24 mouse cellular contexts compared by ENCODE assay signal in the genomic region with DNA sequence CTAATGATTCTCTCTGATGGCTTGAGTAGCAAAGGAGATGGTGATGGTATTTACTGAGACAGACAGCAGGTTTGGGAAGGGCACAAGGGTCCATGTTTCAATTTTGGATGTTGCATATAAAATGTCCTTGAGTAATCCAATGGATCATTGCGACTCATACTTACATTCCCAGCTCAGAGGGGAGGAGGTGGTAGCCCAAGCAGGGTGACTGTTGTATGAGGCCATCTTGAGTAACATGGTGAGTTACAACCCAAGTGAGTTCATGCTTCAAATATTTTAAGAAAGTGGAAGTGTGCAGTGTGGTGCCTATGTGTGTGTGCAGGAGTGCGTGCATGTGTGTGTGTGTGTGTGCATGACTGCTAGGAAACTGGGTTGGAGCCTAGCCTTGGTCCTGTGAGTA.
DNase-seq lines count a peak whose midpoint lies in the region; ATAC-seq and TF ChIP-seq lines count a peak whose summit lies in the region.
"Had no signal": no experiment of that assay in that cellular context is flagged by ENCODE, and none has a peak within 500 bp of the region (broad histone marks: within the 10 kb centered on the region; RNA-seq: fewer than 3 reads in every experiment).

No protein-coding gene starts in this region.

- ATAC-seq in liver, postnatal 0 days: no peak
- ATAC-seq: CD4-positive, CD25-positive, alpha-beta regulatory T cell, adult 4 months; forebrain, embryonic 13.5 days; forebrain, embryonic 15.5 days; forebrain, postnatal 0 days had no signal

- no peaks in the 10 kb centered on the region for H3K27me3 ChIP-seq in myocyte (ENCODE audit: control insufficient read depth, insufficient read depth, insufficient read length)
- H3K27me3 ChIP-seq in liver, postnatal 0 days (ENCODE audit: insufficient read depth, low read length): no peaks in the 10 kb centered on the region
- H3K27me3 ChIP-seq: CH12.LX; embryonic facial prominence, embryonic 13.5 days; embryonic facial prominence, embryonic 15.5 days; forebrain, embryonic 13.5 days; forebrain, embryonic 15.5 days had no signal

- H3K4me2 ChIP-seq in myocyte (ENCODE audit: low read depth): peak overlapping the region; percentile 30
- no peak overlapping the region for H3K4me2 ChIP-seq in liver, postnatal 0 days (ENCODE audit: low read depth, low read length)
- H3K4me2 ChIP-seq: embryonic facial prominence, embryonic 13.5 days; embryonic facial prominence, embryonic 15.5 days; forebrain, embryonic 13.5 days; forebrain, embryonic 15.5 days had no signal

- H3K4me1 ChIP-seq in liver, postnatal 0 days (ENCODE audit: insufficient read depth): no peaks in the 10 kb centered on the region
- H3K4me1 ChIP-seq: embryonic facial prominence, embryonic 15.5 days; forebrain, embryonic 13.5 days; forebrain, embryonic 15.5 days had no signal

- H3K79me2 ChIP-seq in myocyte (ENCODE audit: control insufficient read depth, insufficient read depth): no peaks in the 10 kb centered on the region

- no peak for TF ChIP-seq CTCF in liver, postnatal 0 days (IDR thresholded peaks at IDR 0.05; ENCODE audit: low read depth)

- no peaks in the 10 kb centered on the region for H3K36me3 ChIP-seq in myocyte (ENCODE audit: control insufficient read depth, insufficient read depth)
- H3K36me3 ChIP-seq in liver, postnatal 0 days (replicated peaks; ENCODE audit: insufficient read depth, low read length): no peaks in the 10 kb centered on the region
- H3K36me3 ChIP-seq: embryonic facial prominence, embryonic 13.5 days; embryonic facial prominence, embryonic 15.5 days; forebrain, embryonic 15.5 days; G1E had no signal

- TF ChIP-seq EP300 in liver, postnatal 0 days (IDR thresholded peaks at IDR 0.05; ENCODE audit: low read depth): no peak

- H3ac ChIP-seq in myocyte (ENCODE audit: control insufficient read depth, insufficient read length): no peak overlapping the region

- DNase-seq in 3134 (ENCODE audit: extremely low read depth, insufficient read length, low spot score) (peak; percentile 28), NIH3T3 (ENCODE audit: low read depth) (peak; percentile 62)
- DNase-seq in lung, postnatal 36 days: no peak
- DNase-seq in liver, postnatal 0 days: no peak
- DNase-seq: adrenal gland, adult 2 months; adrenal gland, postnatal 10 days; adrenal gland, postnatal 25 days; B cell, adult 2 months; cerebellum, adult 11 months; cerebellum, adult 18-20 months; cerebellum, adult 8-10 months; cerebellum, adult 9-11 months; cerebellum, postnatal 14 days; cerebellum, postnatal 36 days; embryo, embryonic 11 days; forebrain, postnatal 0 days had no signal

- H3K9me3 ChIP-seq in liver, postnatal 0 days (ENCODE audit: low read length): no peaks in the 10 kb centered on the region
- H3K9me3 ChIP-seq: embryonic facial prominence, embryonic 13.5 days; embryonic facial prominence, embryonic 15.5 days; forebrain, embryonic 13.5 days; forebrain, embryonic 15.5 days; G1E had no signal

- H3K27ac ChIP-seq in liver, postnatal 0 days (ENCODE audit: low read depth): no peak overlapping the region
- H3K27ac ChIP-seq: embryonic facial prominence, embryonic 13.5 days; embryonic facial prominence, embryonic 15.5 days; forebrain, embryonic 13.5 days; forebrain, embryonic 15.5 days had no signal

- 86% methylated on average over 2 of the region's 2 CpGs for whole genome bisulfite sequencing in liver, postnatal 0 days (ENCODE audit: insufficient replicate concordance)

- H3K9ac ChIP-seq in liver, postnatal 0 days (replicated peaks): no peak overlapping the region
- H3K9ac ChIP-seq: embryonic facial prominence, embryonic 13.5 days; embryonic facial prominence, embryonic 15.5 days; forebrain, embryonic 13.5 days; forebrain, embryonic 15.5 days; forebrain, postnatal 0 days had no signal

- TF ChIP-seq POLR2A in myocyte (IDR thresholded peaks at IDR 0.05; ENCODE audit: insufficient read length, low read depth): no peak

- no peak overlapping the region for H3K4me3 ChIP-seq in myocyte
- no peak overlapping the region for H3K4me3 ChIP-seq in liver, postnatal 0 days (ENCODE audit: low read depth, low read length)
- H3K4me3 ChIP-seq: embryonic facial prominence, embryonic 13.5 days; embryonic facial prominence, embryonic 15.5 days; forebrain, embryonic 13.5 days; forebrain, embryonic 15.5 days had no signal

TF ChIP-seq in myocyte, 11 proteins besides CTCF, POLR2A, EP300 and RAD21:
- TF ChIP-seq POLR2AphosphoS2 (IDR thresholded peaks at IDR 0.05; ENCODE audit: insufficient read length, low read depth): no peak
- no peak for TF ChIP-seq TCF12 (IDR thresholded peaks at IDR 0.05; ENCODE audit: insufficient read depth, poor library complexity, severe bottlenecking)
- TF ChIP-seq MYOD1 (IDR thresholded peaks at IDR 0.05; ENCODE audit: control insufficient read depth in 1 of 3, insufficient read length in 2 of 3, low read depth in 2 of 3): no peak
- no peak; the same call in 1 of the 2 replicates for TF ChIP-seq CEBPB (IDR thresholded peaks at IDR 0.05; ENCODE audit: insufficient read depth, poor library complexity, severe bottlenecking)
- TF ChIP-seq MYOG (IDR thresholded peaks at IDR 0.05; ENCODE audit: control insufficient read depth in 1 of 3, insufficient read depth in 1 of 3, insufficient read length in 2 of 3, low read depth in 2 of 3): no peak
- no peak for TF ChIP-seq SRF (IDR thresholded peaks at IDR 0.05; ENCODE audit: control insufficient read depth, insufficient read length, low read depth)
- TF ChIP-seq USF1 (IDR thresholded peaks at IDR 0.05; ENCODE audit: low read depth): no peak
- TF ChIP-seq MAX (IDR thresholded peaks at IDR 0.05; ENCODE audit: low read depth): no peak
- no peak for TF ChIP-seq REST (IDR thresholded peaks at IDR 0.05; ENCODE audit: insufficient read depth, insufficient read length)
- TF ChIP-seq E2F4 (IDR thresholded peaks at IDR 0.05; ENCODE audit: insufficient read depth): no peak
- TF ChIP-seq TCF3 (IDR thresholded peaks at IDR 0.05; ENCODE audit: insufficient read length, low read depth): no peak

Comparison
In these comparisons a context has a peak if more than half of its experiments do, and no peak if none do; other contexts are left out.
1. DNase-seq: peak in 3134 (single experiment) and NIH3T3 (single experiment); none in lung, postnatal 36 days (single experiment) and liver, postnatal 0 days (single experiment).